Mouse (Mus musculus): ENCODE results near the gene Man2a2. TPM values are rescaled to one million over a fixed set of nuclear protein-coding genes. Genes with fewer than 3 reads are reported as not detected.
A peak's percentile ranks its signal among the peaks of the same experiment; 100 is the strongest.

Man2a2 gene
- polyA plus RNA-seq (2016; fragmentation: Nextera tagmentation; extraction: Ambion mirVana), result 27.2 and 30.9 TPM in 2 replicates

GRCm38 (mm10) chr7:80371041-80371751 lies at the start of gene Man2a2:
TSS of gene Man2a2 (minus strand) at chr7:80371375.
- Histone ChIP-seq H3K9me3 (replicated peaks) (no peaks in the 10 kb centered on the region), H3K9ac (peak within 1 kb of the TSS; percentile 97), H3K4me3 (peak within 1 kb of the TSS; percentile 92), H3K27me3 (no peaks in the 10 kb centered on the region; the same call in 1 of the 2 replicates), H3K27ac (peak within 1 kb of the TSS; percentile 84), H3K4me2 (replicated peaks) (peak within 1 kb of the TSS; percentile 74), H3K36me3 (peaks cover 25% of the 10 kb centered on the region), H3K4me1 (peaks cover 19% of the 10 kb centered on the region)
- ATAC-seq (ENCODE audit: low FRiP score), result peak; percentile 81
- WGBS, result 1% methylated on average over 50 of the region's 86 CpGs

GRCm38 (mm10) chr7:80420586-80420985 lies 49.4 kb upstream of the Man2a2 start:
- H3K4me3 ChIP-seq, result no peak overlapping the region
- 85% methylated on average over 4 of the region's 4 CpGs for WGBS
- H3K27me3 ChIP-seq, result no peaks in the 10 kb centered on the region
- H3K4me1 ChIP-seq, result no peaks in the 10 kb centered on the region
- H3K36me3 ChIP-seq, result no peaks in the 10 kb centered on the region
- no peak overlapping the region for H3K9ac ChIP-seq
- H3K9me3 ChIP-seq (replicated peaks), result no peaks in the 10 kb centered on the region
- no peak for ATAC-seq (ENCODE audit: low FRiP score)
- no peak overlapping the region for H3K27ac ChIP-seq
- no peak overlapping the region for H3K4me2 ChIP-seq (replicated peaks)

- no peak overlapping the region for H3K9ac ChIP-seq
- no peak for ATAC-seq (ENCODE audit: low FRiP score)
These were observed 48.1 kb upstream of the Man2a2 start for GRCm38 (mm10) chr7:80419278-80419677.

GRCm38 (mm10) chr7:80418036-80418435 lies 46.9 kb upstream of the Man2a2 start:
- no peak overlapping the region for H3K27ac ChIP-seq
- no peaks in the 10 kb centered on the region for H3K27me3 ChIP-seq
- no peak overlapping the region for H3K4me2 ChIP-seq (replicated peaks)
- no peak overlapping the region for H3K4me3 ChIP-seq
- 68% methylated on average over 3 of the region's 3 CpGs for WGBS
- H3K4me1 ChIP-seq, result no peaks in the 10 kb centered on the region
- H3K36me3 ChIP-seq, result no peaks in the 10 kb centered on the region
- no peak overlapping the region for H3K9ac ChIP-seq
- no peak for ATAC-seq (ENCODE audit: low FRiP score)
- H3K9me3 ChIP-seq (replicated peaks), result no peaks in the 10 kb centered on the region

More at GRCm38 (mm10) chr7:80419278-80419677, 48.1 kb upstream of the Man2a2 start:
- Histone ChIP-seq H3K9me3 (replicated peaks) (no peaks in the 10 kb centered on the region), H3K4me1 (no peaks in the 10 kb centered on the region), H3K27ac (no peak overlapping the region), H3K36me3 (no peaks in the 10 kb centered on the region), H3K4me3 (no peak overlapping the region), H3K27me3 (no peaks in the 10 kb centered on the region), H3K4me2 (replicated peaks) (no peak overlapping the region)
- WGBS, result 71% methylated on average over 3 of the region's 3 CpGs

- no peak overlapping the region for H3K4me2 ChIP-seq (replicated peaks)
- ATAC-seq (ENCODE audit: low FRiP score), result no peak
- H3K9ac ChIP-seq, result no peak overlapping the region
- H3K36me3 ChIP-seq, result no peaks in the 10 kb centered on the region
- H3K27ac ChIP-seq, result no peak overlapping the region
- no peaks in the 10 kb centered on the region for H3K27me3 ChIP-seq
- no peaks in the 10 kb centered on the region for H3K4me1 ChIP-seq
- no peak overlapping the region for H3K4me3 ChIP-seq
- no peaks in the 10 kb centered on the region for H3K9me3 ChIP-seq (replicated peaks)
These were observed 46.4 kb upstream of the Man2a2 start for GRCm38 (mm10) chr7:80417601-80418000.

GRCm38 (mm10) chr7:80416969-80417368 lies 45.8 kb upstream of the Man2a2 start:
- 90% methylated on average over 7 of the region's 7 CpGs for WGBS
- Histone ChIP-seq H3K4me2 (replicated peaks) (no peak overlapping the region), H3K36me3 (no peaks in the 10 kb centered on the region), H3K27me3 (no peaks in the 10 kb centered on the region), H3K27ac (no peak overlapping the region), H3K9ac (no peak overlapping the region), H3K9me3 (replicated peaks) (no peaks in the 10 kb centered on the region), H3K4me3 (no peak overlapping the region), H3K4me1 (no peaks in the 10 kb centered on the region)
- no peak for ATAC-seq (ENCODE audit: low FRiP score)

- Histone ChIP-seq H3K9ac (no peak overlapping the region), H3K36me3 (no peaks in the 10 kb centered on the region), H3K4me3 (no peak overlapping the region), H3K9me3 (replicated peaks) (no peaks in the 10 kb centered on the region), H3K27me3 (no peaks in the 10 kb centered on the region), H3K4me2 (replicated peaks) (no peak overlapping the region), H3K4me1 (no peaks in the 10 kb centered on the region), H3K27ac (no peak overlapping the region)
- 86% methylated on average over 7 of the region's 7 CpGs for WGBS
- no peak for ATAC-seq (ENCODE audit: low FRiP score)
These were observed 43.2 kb upstream of the Man2a2 start for GRCm38 (mm10) chr7:80414303-80414855.

- WGBS, result 86% methylated on average over 9 of the region's 9 CpGs
- no peak overlapping the region for H3K4me3 ChIP-seq
- no peaks in the 10 kb centered on the region for H3K27me3 ChIP-seq
- H3K36me3 ChIP-seq, result no peaks in the 10 kb centered on the region
- H3K4me2 ChIP-seq (replicated peaks), result no peak overlapping the region
- no peaks in the 10 kb centered on the region for H3K9me3 ChIP-seq (replicated peaks)
- no peak overlapping the region for H3K27ac ChIP-seq
- H3K4me1 ChIP-seq, result no peaks in the 10 kb centered on the region
- H3K9ac ChIP-seq, result no peak overlapping the region
- ATAC-seq (ENCODE audit: low FRiP score), result no peak
These were observed 42.5 kb upstream of the Man2a2 start for GRCm38 (mm10) chr7:80413512-80414302.

GRCm38 (mm10) chr7:80412781-80413180 lies 41.6 kb upstream of the Man2a2 start:
- no peak overlapping the region for H3K4me3 ChIP-seq
- H3K4me2 ChIP-seq (replicated peaks), result no peak overlapping the region
- H3K27me3 ChIP-seq, result no peaks in the 10 kb centered on the region
- 86% methylated on average over 5 of the region's 5 CpGs for WGBS
- H3K9me3 ChIP-seq (replicated peaks), result no peaks in the 10 kb centered on the region
- H3K4me1 ChIP-seq, result no peaks in the 10 kb centered on the region
- H3K27ac ChIP-seq, result no peak overlapping the region
- no peak overlapping the region for H3K9ac ChIP-seq
- no peaks in the 10 kb centered on the region for H3K36me3 ChIP-seq
- ATAC-seq (ENCODE audit: low FRiP score), result no peak

GRCm38 (mm10) chr7:80412279-80412678 lies 41.1 kb upstream of the Man2a2 start:
- Histone ChIP-seq H3K4me2 (replicated peaks) (no peak overlapping the region), H3K9me3 (replicated peaks) (no peaks in the 10 kb centered on the region), H3K27me3 (no peaks in the 10 kb centered on the region), H3K27ac (no peak overlapping the region), H3K9ac (no peak overlapping the region), H3K36me3 (no peaks in the 10 kb centered on the region), H3K4me3 (no peak overlapping the region), H3K4me1 (no peaks in the 10 kb centered on the region)
- 74% methylated on average over 10 of the region's 10 CpGs for WGBS
- no peak for ATAC-seq (ENCODE audit: low FRiP score)

- no peak overlapping the region for H3K9ac ChIP-seq
- no peak overlapping the region for H3K27ac ChIP-seq
- 77% methylated on average over 9 of the region's 9 CpGs for WGBS
- peaks cover 6% of the 10 kb centered on the region; the same call in 1 of the 2 replicates for H3K27me3 ChIP-seq
- no peaks in the 10 kb centered on the region for H3K4me1 ChIP-seq
- no peak for ATAC-seq (ENCODE audit: low FRiP score)
- H3K36me3 ChIP-seq, result no peaks in the 10 kb centered on the region
- H3K9me3 ChIP-seq (replicated peaks), result no peaks in the 10 kb centered on the region
- H3K4me2 ChIP-seq (replicated peaks), result no peak overlapping the region
- no peak overlapping the region for H3K4me3 ChIP-seq
These were observed 39.2 kb upstream of the Man2a2 start for GRCm38 (mm10) chr7:80410380-80410779.

GRCm38 (mm10) chr7:80407712-80408111 lies 36.5 kb upstream of the Man2a2 start:
- Histone ChIP-seq H3K9ac (no peak overlapping the region), H3K9me3 (replicated peaks) (no peaks in the 10 kb centered on the region), H3K27me3 (peaks cover 17% of the 10 kb centered on the region), H3K27ac (no peak overlapping the region), H3K4me1 (no peaks in the 10 kb centered on the region), H3K36me3 (no peaks in the 10 kb centered on the region), H3K4me2 (replicated peaks) (no peak overlapping the region), H3K4me3 (no peak overlapping the region)
- ATAC-seq (ENCODE audit: low FRiP score), result no peak
- 83% methylated on average over 9 of the region's 9 CpGs for WGBS
